Mouse (Mus musculus): ENCODE results near the gene Srgap1.

DNA sequence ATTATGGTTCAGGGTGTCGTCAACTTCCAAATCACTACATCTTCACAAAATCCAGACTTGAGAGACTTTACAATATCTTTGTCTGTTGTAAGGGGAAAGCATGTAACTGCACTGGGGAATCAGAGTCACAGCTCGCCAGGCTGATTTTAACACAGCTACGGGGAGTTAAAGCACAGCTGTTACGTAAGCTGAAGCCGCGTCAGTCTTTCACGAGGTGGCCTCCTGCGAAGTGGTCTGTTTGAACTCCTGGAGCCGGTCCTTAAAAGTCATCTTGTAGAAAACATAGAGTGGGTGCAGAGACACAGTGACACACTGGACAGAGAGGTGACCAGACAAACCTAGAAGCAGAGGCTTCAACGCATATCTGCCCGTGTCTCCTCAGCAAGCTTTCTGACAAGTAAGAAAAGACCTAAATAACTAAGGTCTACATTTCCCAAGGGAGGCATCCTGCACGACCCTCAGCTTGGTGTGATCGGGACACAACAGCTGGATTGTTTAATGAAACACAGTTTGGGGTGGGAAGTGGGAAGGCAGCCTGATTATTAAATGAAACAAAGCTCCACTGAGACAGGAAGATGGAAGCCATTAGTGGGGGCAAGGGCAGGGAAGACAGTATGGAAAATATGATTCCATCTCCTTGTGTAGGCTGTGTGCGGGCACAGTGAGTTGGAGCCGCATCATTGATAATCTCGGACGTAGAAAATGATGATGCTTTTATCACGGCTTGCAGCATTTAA, 181.4 kb downstream of the Srgap1 start:
- TF ChIP-seq CTCF (IDR thresholded peaks at IDR 0.05) (no peak), EP300 (IDR thresholded peaks at IDR 0.05) (no peak)
